Mouse (Mus musculus): ENCODE measurements around the gene Stx3. TPM values are rescaled to one million over a fixed set of nuclear protein-coding genes. Genes with fewer than 3 reads are reported as not detected.

Stx3 gene
- 39.7 and 42.6 TPM in 2 replicates for polyA plus RNA-seq (2015; fragmentation: Nextera tagmentation; extraction: Ambion mirVana)

DNA sequence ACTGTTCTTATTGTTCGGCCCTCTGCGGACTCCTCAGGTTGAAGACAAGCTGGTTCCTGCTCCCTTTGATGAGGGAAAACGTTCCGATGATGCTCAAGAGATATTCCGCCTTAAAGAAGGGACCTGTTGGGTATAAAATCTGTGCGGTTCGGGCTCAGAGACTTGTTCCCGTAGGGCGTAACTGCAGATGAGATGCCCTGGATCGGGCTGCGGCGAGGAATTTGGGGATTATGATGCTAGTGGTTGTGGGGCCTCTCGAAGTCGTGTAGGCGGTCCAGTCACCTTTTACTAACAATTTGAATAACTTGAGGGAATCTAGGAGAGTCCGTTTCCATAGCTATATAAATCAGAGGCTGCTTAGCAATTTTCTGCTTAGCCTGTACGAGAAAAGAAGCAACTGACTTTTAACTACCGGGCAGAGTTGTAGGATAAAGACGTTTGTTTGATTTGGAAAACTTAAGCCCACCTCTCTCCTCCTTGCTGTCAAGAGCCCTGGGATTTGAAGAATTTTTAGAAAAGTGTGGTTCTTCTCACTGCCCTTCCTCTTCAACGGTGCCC lies at the start of gene Stx3:
Gene Stx3, minus strand, starts transcription at position 261 of the 558 bp plus-strand sequence.
- TF ChIP-seq CTCF (IDR thresholded peaks at IDR 0.05) = no peak
- TF ChIP-seq EP300 (IDR thresholded peaks at IDR 0.05) = no peak
- H3K4me1 ChIP-seq (ENCODE audit: insufficient read depth, low read depth, low read length) = peaks cover 9% of the 10 kb centered on the region
- peak within 1 kb of the TSS; percentile 82 for H3K9ac ChIP-seq (replicated peaks; ENCODE audit: low read depth)
- no peaks in the 10 kb centered on the region for H3K27me3 ChIP-seq (replicated peaks; ENCODE audit: insufficient read depth, low read length)
- H3K9me3 ChIP-seq (ENCODE audit: low read length) = no peaks in the 10 kb centered on the region
- peak within 1 kb of the TSS; percentile 77 for H3K4me3 ChIP-seq (ENCODE audit: low read depth, low read length)
- peak within 1 kb of the TSS; percentile 92 for H3K27ac ChIP-seq (ENCODE audit: low read length)
- peak within 1 kb of the TSS; percentile 83 for H3K4me2 ChIP-seq (replicated peaks; ENCODE audit: low read depth, low read length)
- H3K36me3 ChIP-seq (ENCODE audit: insufficient read depth, low read length) = no peaks in the 10 kb centered on the region
- ATAC-seq (no peak), DNase-seq (ENCODE audit: low spot score) (peak; percentile 17)
- under 1% methylated on average over 20 of the region's 20 CpGs for WGBS

DNA sequence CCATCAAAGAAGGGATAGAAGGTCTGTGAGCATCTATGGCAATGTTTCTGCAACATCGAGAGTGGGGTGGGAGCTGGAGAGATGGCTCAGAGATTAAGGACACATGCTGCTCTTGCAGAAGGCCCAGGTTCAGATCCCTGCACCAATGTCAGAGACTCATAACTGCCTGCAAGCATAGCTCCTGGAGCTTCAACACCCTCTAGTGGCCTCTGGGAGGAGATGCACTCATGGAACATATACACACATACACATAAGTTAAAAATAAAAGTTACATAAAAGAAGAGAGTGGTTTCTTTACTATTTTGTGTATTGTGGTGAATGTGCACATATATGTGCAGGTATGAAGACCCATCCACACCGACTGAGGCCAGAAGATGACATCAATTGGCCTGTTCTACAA lies 48.6 kb upstream of the Stx3 start:
- no peaks in the 10 kb centered on the region for H3K4me1 ChIP-seq (ENCODE audit: insufficient read depth, low read depth, low read length)
- no peaks in the 10 kb centered on the region for H3K27me3 ChIP-seq (replicated peaks; ENCODE audit: insufficient read depth, low read length)
- TF ChIP-seq CTCF (IDR thresholded peaks at IDR 0.05) (peak; percentile 11; the same call in 1 of the 2 replicates), EP300 (IDR thresholded peaks at IDR 0.05) (no peak)
- H3K36me3 ChIP-seq (ENCODE audit: insufficient read depth, low read length) = no peaks in the 10 kb centered on the region
- H3K27ac ChIP-seq (ENCODE audit: low read length) = no peak overlapping the region
- no peak overlapping the region for H3K4me3 ChIP-seq (ENCODE audit: low read depth, low read length)
- 0 out of 2 replicates have a peak, but pooled peaks cover 3% of the 10 kb centered on the region for H3K9me3 ChIP-seq (ENCODE audit: low read length)
- 77% methylated on average over 2 of the region's 2 CpGs for WGBS
- DNase-seq (ENCODE audit: low spot score) (no peak), ATAC-seq (no peak)
- H3K9ac ChIP-seq (replicated peaks; ENCODE audit: low read depth) = no peak overlapping the region
- no peak overlapping the region for H3K4me2 ChIP-seq (replicated peaks; ENCODE audit: low read depth, low read length)

DNA sequence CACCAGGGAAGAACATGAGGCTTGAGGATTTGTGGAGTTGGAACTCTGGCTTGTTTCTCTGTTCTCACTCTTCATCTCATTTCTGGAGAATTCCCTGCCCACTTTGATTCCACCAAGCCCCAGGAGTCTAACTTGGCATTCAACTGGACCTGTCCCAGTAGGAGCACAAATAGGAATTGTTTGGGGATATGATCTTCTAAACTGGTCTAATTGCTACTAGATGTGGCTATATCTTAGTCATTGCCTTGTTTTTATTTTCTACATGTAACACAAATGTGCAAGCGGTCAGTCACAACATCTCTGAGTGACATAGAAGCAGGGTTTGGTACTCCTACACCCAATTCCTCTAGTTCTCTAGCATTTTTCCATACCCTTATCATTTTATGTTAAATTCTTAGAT lies 41.8 kb upstream of the Stx3 start, which contains the start of gene Olfr1418:
Gene Olfr1418, minus strand, starts transcription at position 101 of the 400 bp plus-strand sequence.
- ATAC-seq (no peak), DNase-seq (ENCODE audit: low spot score) (no peak)
- Histone ChIP-seq H3K4me2 (replicated peaks; ENCODE audit: low read depth, low read length) (no peak within 1 kb of the TSS), H3K9ac (replicated peaks; ENCODE audit: low read depth) (no peak within 1 kb of the TSS), H3K9me3 (ENCODE audit: low read length) (0 out of 2 replicates have a peak, but pooled peaks cover 3% of the 10 kb centered on the region), H3K4me3 (ENCODE audit: low read depth, low read length) (no peak within 1 kb of the TSS), H3K27me3 (replicated peaks; ENCODE audit: insufficient read depth, low read length) (no peaks in the 10 kb centered on the region), H3K4me1 (ENCODE audit: insufficient read depth, low read depth, low read length) (no peaks in the 10 kb centered on the region), H3K36me3 (ENCODE audit: insufficient read depth, low read length) (no peaks in the 10 kb centered on the region), H3K27ac (ENCODE audit: low read length) (no peak within 1 kb of the TSS)
- no peak for TF ChIP-seq EP300 (IDR thresholded peaks at IDR 0.05)
- TF ChIP-seq CTCF (IDR thresholded peaks at IDR 0.05) = no peak
- 97% methylated on average over 1 of the region's 1 CpGs for WGBS

DNA sequence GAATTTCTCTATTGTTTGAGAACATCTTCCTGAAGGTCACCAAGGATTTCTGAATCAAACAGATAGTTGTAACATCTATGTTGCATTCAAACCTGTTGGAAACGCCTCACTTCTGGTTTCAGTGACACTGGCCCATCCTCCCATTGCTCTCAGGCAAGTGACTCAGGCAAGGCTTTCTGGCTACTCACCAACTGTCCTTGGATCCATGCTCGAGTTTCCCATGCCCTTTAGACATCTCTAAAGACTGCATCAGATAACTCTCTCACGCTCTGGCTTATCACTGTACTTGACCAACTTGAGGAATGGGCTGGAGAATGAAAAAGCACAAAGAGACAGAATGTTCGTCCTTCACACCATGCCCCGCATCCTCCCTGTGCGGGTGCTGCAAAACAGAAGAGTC lies 37.3 kb upstream of the Stx3 start:
- DNase-seq (ENCODE audit: low spot score) (no peak), ATAC-seq (no peak)
- 58% methylated on average over 6 of the region's 6 CpGs for WGBS
- no peaks in the 10 kb centered on the region for H3K36me3 ChIP-seq (ENCODE audit: insufficient read depth, low read length)
- no peaks in the 10 kb centered on the region for H3K4me1 ChIP-seq (ENCODE audit: insufficient read depth, low read depth, low read length)
- no peak overlapping the region for H3K4me3 ChIP-seq (ENCODE audit: low read depth, low read length)
- TF ChIP-seq EP300 (IDR thresholded peaks at IDR 0.05) (no peak), CTCF (IDR thresholded peaks at IDR 0.05) (no peak)
- H3K27me3 ChIP-seq (replicated peaks; ENCODE audit: insufficient read depth, low read length) = no peaks in the 10 kb centered on the region
- no peak overlapping the region for H3K9ac ChIP-seq (replicated peaks; ENCODE audit: low read depth)
- H3K4me2 ChIP-seq (replicated peaks; ENCODE audit: low read depth, low read length) = no peak overlapping the region
- H3K9me3 ChIP-seq (ENCODE audit: low read length) = no peaks in the 10 kb centered on the region
- H3K27ac ChIP-seq (ENCODE audit: low read length) = no peak overlapping the region

DNA sequence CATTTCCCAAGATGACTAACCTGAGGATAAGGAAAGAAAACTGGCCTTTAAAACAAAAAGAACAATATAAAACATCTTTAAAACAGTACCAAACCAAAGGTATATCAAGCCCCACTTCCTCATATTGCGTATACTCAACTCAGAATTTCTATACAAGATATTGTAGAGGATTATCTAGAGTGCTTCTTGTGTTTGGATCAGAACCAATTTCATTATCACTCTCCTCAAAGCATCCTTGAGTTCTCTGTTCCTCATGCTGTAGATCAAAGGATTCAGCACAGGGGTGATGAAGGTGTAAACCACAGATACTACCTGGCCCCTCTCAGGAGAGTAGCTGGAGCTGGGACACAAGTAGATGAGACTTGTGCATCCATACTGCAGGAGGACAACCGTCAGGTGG lies 35.6 kb upstream of the Stx3 start:
- no peaks in the 10 kb centered on the region for H3K4me1 ChIP-seq (ENCODE audit: insufficient read depth, low read depth, low read length)
- no peak for DNase-seq (ENCODE audit: low spot score)

DNA sequence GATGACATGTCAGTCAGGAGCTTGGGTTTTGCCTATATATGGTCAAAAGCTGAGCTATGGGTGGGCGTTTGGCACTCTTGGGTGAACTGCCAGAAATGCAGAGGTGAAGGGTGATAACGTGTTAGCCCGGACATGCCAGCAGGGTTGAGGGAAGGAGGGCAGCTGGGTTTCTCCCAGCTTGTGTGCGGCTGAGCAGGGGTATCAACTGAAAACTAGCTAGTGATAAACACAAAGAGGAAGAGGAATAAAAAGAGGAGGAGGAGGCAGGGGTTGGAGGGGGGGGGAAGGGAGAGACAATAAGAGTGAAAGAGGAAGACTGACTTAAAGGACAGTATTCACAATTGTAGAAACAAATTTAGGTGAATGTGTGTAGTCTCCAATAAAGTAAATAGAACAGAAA lies 33.4 kb upstream of the Stx3 start:
- ATAC-seq (no peak), DNase-seq (ENCODE audit: low spot score) (no peak)
- H3K36me3 ChIP-seq (ENCODE audit: insufficient read depth, low read length) = no peaks in the 10 kb centered on the region
- 42% methylated on average over 4 of the region's 4 CpGs for WGBS
- no peak overlapping the region for H3K27ac ChIP-seq (ENCODE audit: low read length)
- no peak for TF ChIP-seq CTCF (IDR thresholded peaks at IDR 0.05)
- no peak for TF ChIP-seq EP300 (IDR thresholded peaks at IDR 0.05)
- no peaks in the 10 kb centered on the region for H3K9me3 ChIP-seq (ENCODE audit: low read length)
- H3K9ac ChIP-seq (replicated peaks; ENCODE audit: low read depth) = no peak overlapping the region
- H3K4me2 ChIP-seq (replicated peaks; ENCODE audit: low read depth, low read length) = no peak overlapping the region
- no peak overlapping the region for H3K4me3 ChIP-seq (ENCODE audit: low read depth, low read length)
- no peaks in the 10 kb centered on the region for H3K4me1 ChIP-seq (ENCODE audit: insufficient read depth, low read depth, low read length)
- no peaks in the 10 kb centered on the region for H3K27me3 ChIP-seq (replicated peaks; ENCODE audit: insufficient read depth, low read length)

More for the DNA sequence above, 35.6 kb upstream of the Stx3 start:
- no peak overlapping the region for H3K9ac ChIP-seq (replicated peaks; ENCODE audit: low read depth)
- TF ChIP-seq EP300 (IDR thresholded peaks at IDR 0.05) (no peak), CTCF (IDR thresholded peaks at IDR 0.05) (no peak)
- H3K4me2 ChIP-seq (replicated peaks; ENCODE audit: low read depth, low read length) = no peak overlapping the region
- no peaks in the 10 kb centered on the region for H3K27me3 ChIP-seq (replicated peaks; ENCODE audit: insufficient read depth, low read length)
- H3K36me3 ChIP-seq (ENCODE audit: insufficient read depth, low read length) = no peaks in the 10 kb centered on the region
- WGBS = 90% methylated on average over 2 of the region's 2 CpGs
- no peaks in the 10 kb centered on the region for H3K9me3 ChIP-seq (ENCODE audit: low read length)
- no peak overlapping the region for H3K27ac ChIP-seq (ENCODE audit: low read length)
- H3K4me3 ChIP-seq (ENCODE audit: low read depth, low read length) = no peak overlapping the region
- no peak for ATAC-seq
